Mouse (Mus musculus) lung, postnatal 0 days (tissue): ENCODE data around the gene Sfswap.

Experiments used
- CTCF ChIP-seq: IDR thresholded peaks from 2 replicates; pipeline ENCODE4 v1.5.1; 2016; ENCODE audit warnings: antibody characterized with exemption, mild to moderate bottlenecking
- EP300 ChIP-seq: IDR thresholded peaks from 2 replicates; pipeline ENCODE4 v1.6.1; 2016; ENCODE audit warnings: antibody characterized with exemption, mild to moderate bottlenecking, control low read depth

DNA sequence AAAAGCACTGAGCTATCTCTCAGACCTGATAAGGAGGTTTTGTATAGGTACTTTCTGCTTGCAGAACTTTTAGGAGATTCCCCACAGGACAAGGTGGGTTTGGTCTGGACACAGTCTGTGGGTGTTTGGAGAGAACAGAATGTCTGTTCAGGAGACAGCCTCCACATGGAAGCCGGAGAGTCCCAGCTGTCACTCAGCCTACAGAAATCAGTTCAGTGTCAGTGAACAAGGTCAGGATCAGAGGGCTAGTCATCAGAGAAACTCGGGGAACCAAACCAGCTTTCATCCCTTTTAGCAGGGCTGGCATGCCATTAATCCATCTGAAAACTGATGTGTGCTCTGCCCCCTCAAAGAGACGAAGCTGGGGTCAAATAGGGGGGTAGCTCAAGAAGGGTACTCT, 48.5 kb upstream of the Sfswap start:
- TF ChIP-seq CTCF: no peak
- no peak for TF ChIP-seq EP300
